Mouse (Mus musculus): ENCODE measurements at regions not wholly inside any gene's neighbourhood (a gene's known extent, or its start where the extent isn't known, plus 50 kb on each side); places are given as distances from the start of the nearest gene placed in this dataset.

GRCm38 (mm10) chr1:19528871-19529270 is 320.2 kb downstream of the Tfap2b start:
- no peak for ATAC-seq (ENCODE audit: low FRiP score, low read depth)
- H3K36me3 ChIP-seq = no peaks in the 10 kb centered on the region
- H3K9ac ChIP-seq = no peak overlapping the region
- H3K4me1 ChIP-seq = no peaks in the 10 kb centered on the region
- no peak overlapping the region for H3K27ac ChIP-seq
- no peak overlapping the region for H3K4me3 ChIP-seq
- WGBS = 90% methylated on average over 1 of the region's 1 CpGs
- no peaks in the 10 kb centered on the region for H3K9me3 ChIP-seq
- no peak overlapping the region for H3K4me2 ChIP-seq (replicated peaks)
- no peaks in the 10 kb centered on the region for H3K27me3 ChIP-seq (replicated peaks)

GRCm38 (mm10) chr1:19531406-19531805 is 322.7 kb downstream of the Tfap2b start:
- Histone ChIP-seq H3K4me3 (no peak overlapping the region), H3K9ac (no peak overlapping the region), H3K27me3 (replicated peaks) (no peaks in the 10 kb centered on the region), H3K9me3 (no peaks in the 10 kb centered on the region), H3K36me3 (no peaks in the 10 kb centered on the region), H3K4me2 (replicated peaks) (no peak overlapping the region), H3K27ac (no peak overlapping the region), H3K4me1 (no peaks in the 10 kb centered on the region)
- ATAC-seq (ENCODE audit: low FRiP score, low read depth) = no peak
- 71% methylated on average over 1 of the region's 1 CpGs for WGBS

- no peak overlapping the region for H3K4me3 ChIP-seq
- no peaks in the 10 kb centered on the region for H3K36me3 ChIP-seq
- H3K9ac ChIP-seq = no peak overlapping the region
- H3K9me3 ChIP-seq = no peaks in the 10 kb centered on the region
- H3K4me1 ChIP-seq = no peaks in the 10 kb centered on the region
- H3K4me2 ChIP-seq (replicated peaks) = no peak overlapping the region
- H3K27me3 ChIP-seq (replicated peaks) = no peaks in the 10 kb centered on the region
- 45% methylated on average over 2 of the region's 2 CpGs for WGBS
- H3K27ac ChIP-seq = no peak overlapping the region
- ATAC-seq (ENCODE audit: low FRiP score, low read depth) = no peak
Observed at GRCm38 (mm10) chr1:19534990-19535389, 326.3 kb downstream of the Tfap2b start.

- no peak overlapping the region for H3K9ac ChIP-seq
- H3K27ac ChIP-seq = no peak overlapping the region
- H3K4me2 ChIP-seq (replicated peaks) = no peak overlapping the region
- H3K27me3 ChIP-seq (replicated peaks) = no peaks in the 10 kb centered on the region
- no peaks in the 10 kb centered on the region for H3K9me3 ChIP-seq
- no peaks in the 10 kb centered on the region for H3K36me3 ChIP-seq
- no peak for ATAC-seq (ENCODE audit: low FRiP score, low read depth)
- H3K4me3 ChIP-seq = no peak overlapping the region
- WGBS = 77% methylated on average over 1 of the region's 1 CpGs
- no peaks in the 10 kb centered on the region for H3K4me1 ChIP-seq
Observed at GRCm38 (mm10) chr1:19543011-19543410, 334.3 kb downstream of the Tfap2b start.

- H3K4me1 ChIP-seq = no peaks in the 10 kb centered on the region
- H3K9ac ChIP-seq = no peak overlapping the region
- WGBS = 72% methylated on average over 3 of the region's 3 CpGs
- H3K27me3 ChIP-seq (replicated peaks) = no peaks in the 10 kb centered on the region; the same call in 1 of the 2 replicates
- H3K4me3 ChIP-seq = no peak overlapping the region
- no peak overlapping the region for H3K4me2 ChIP-seq (replicated peaks)
- H3K36me3 ChIP-seq = no peaks in the 10 kb centered on the region
- ATAC-seq (ENCODE audit: low FRiP score, low read depth) = no peak
- H3K27ac ChIP-seq = no peak overlapping the region
- H3K9me3 ChIP-seq = no peaks in the 10 kb centered on the region
Observed at GRCm38 (mm10) chr1:19565755-19566154, 357.0 kb downstream of the Tfap2b start.

GRCm38 (mm10) chr1:19583071-19584034 is 374.6 kb downstream of the Tfap2b start:
- no peaks in the 10 kb centered on the region for H3K27me3 ChIP-seq (replicated peaks)
- no peak overlapping the region for H3K4me2 ChIP-seq (replicated peaks)
- H3K4me1 ChIP-seq = no peaks in the 10 kb centered on the region
- H3K9me3 ChIP-seq = no peaks in the 10 kb centered on the region
- 74% methylated on average over 12 of the region's 12 CpGs for WGBS
- no peak overlapping the region for H3K4me3 ChIP-seq
- no peak overlapping the region for H3K27ac ChIP-seq
- H3K36me3 ChIP-seq = no peaks in the 10 kb centered on the region
- H3K9ac ChIP-seq = no peak overlapping the region
- ATAC-seq (ENCODE audit: low FRiP score, low read depth) = no peak

- H3K9ac ChIP-seq = no peak overlapping the region
Observed at GRCm38 (mm10) chr1:19605506-19605905, 396.8 kb downstream of the Tfap2b start.

GRCm38 (mm10) chr1:19615688-19616087 is 407.0 kb downstream of the Tfap2b start:
- ATAC-seq (ENCODE audit: low FRiP score, low read depth) = no peak
- Histone ChIP-seq H3K9ac (no peak overlapping the region), H3K36me3 (no peaks in the 10 kb centered on the region), H3K27me3 (replicated peaks) (no peaks in the 10 kb centered on the region), H3K9me3 (no peaks in the 10 kb centered on the region), H3K4me1 (no peaks in the 10 kb centered on the region), H3K4me2 (replicated peaks) (no peak overlapping the region), H3K27ac (no peak overlapping the region), H3K4me3 (no peak overlapping the region)
- 70% methylated on average over 4 of the region's 4 CpGs for WGBS

More at GRCm38 (mm10) chr1:19605506-19605905, 396.8 kb downstream of the Tfap2b start:
- Histone ChIP-seq H3K9me3 (no peaks in the 10 kb centered on the region), H3K36me3 (no peaks in the 10 kb centered on the region), H3K27ac (no peak overlapping the region), H3K4me3 (no peak overlapping the region), H3K27me3 (replicated peaks) (no peaks in the 10 kb centered on the region), H3K4me2 (replicated peaks) (no peak overlapping the region), H3K4me1 (no peaks in the 10 kb centered on the region)
- 84% methylated on average over 7 of the region's 7 CpGs for WGBS
- ATAC-seq (ENCODE audit: low FRiP score, low read depth) = no peak

- no peak overlapping the region for H3K27ac ChIP-seq
- no peaks in the 10 kb centered on the region for H3K4me1 ChIP-seq
Observed at GRCm38 (mm10) chr1:19639136-19639535, 430.4 kb downstream of the Tfap2b start.

GRCm38 (mm10) chr1:19647713-19648589 is 439.2 kb downstream of the Tfap2b start:
- H3K9ac ChIP-seq = no peak overlapping the region
- ATAC-seq (ENCODE audit: low FRiP score, low read depth) = no peak
- H3K27me3 ChIP-seq (replicated peaks) = no peaks in the 10 kb centered on the region
- H3K4me1 ChIP-seq = no peaks in the 10 kb centered on the region
- no peak overlapping the region for H3K4me3 ChIP-seq
- H3K9me3 ChIP-seq = no peaks in the 10 kb centered on the region
- 84% methylated on average over 2 of the region's 2 CpGs for WGBS
- no peaks in the 10 kb centered on the region for H3K36me3 ChIP-seq
- H3K27ac ChIP-seq = no peak overlapping the region
- no peak overlapping the region for H3K4me2 ChIP-seq (replicated peaks)

More at GRCm38 (mm10) chr1:19639136-19639535, 430.4 kb downstream of the Tfap2b start:
- Histone ChIP-seq H3K9me3 (no peaks in the 10 kb centered on the region), H3K4me3 (no peak overlapping the region), H3K9ac (no peak overlapping the region), H3K4me2 (replicated peaks) (no peak overlapping the region), H3K36me3 (no peaks in the 10 kb centered on the region), H3K27me3 (replicated peaks) (no peaks in the 10 kb centered on the region)
- no peak for ATAC-seq (ENCODE audit: low FRiP score, low read depth)
- 70% methylated on average over 8 of the region's 8 CpGs for WGBS

- H3K36me3 ChIP-seq = no peaks in the 10 kb centered on the region
Observed at GRCm38 (mm10) chr1:19662142-19662541, 453.4 kb downstream of the Tfap2b start.

GRCm38 (mm10) chr1:19662779-19663178 is 454.1 kb downstream of the Tfap2b start:
- WGBS = 92% methylated on average over 2 of the region's 2 CpGs
- no peak for ATAC-seq (ENCODE audit: low FRiP score, low read depth)

More at GRCm38 (mm10) chr1:19662142-19662541, 453.4 kb downstream of the Tfap2b start:
- no peaks in the 10 kb centered on the region for H3K9me3 ChIP-seq
- ATAC-seq (ENCODE audit: low FRiP score, low read depth) = no peak
- H3K4me3 ChIP-seq = no peak overlapping the region
- H3K27me3 ChIP-seq (replicated peaks) = no peaks in the 10 kb centered on the region
- H3K9ac ChIP-seq = no peak overlapping the region
- H3K4me1 ChIP-seq = no peaks in the 10 kb centered on the region
- no peak overlapping the region for H3K27ac ChIP-seq
- 86% methylated on average over 5 of the region's 5 CpGs for WGBS
- H3K4me2 ChIP-seq (replicated peaks) = no peak overlapping the region

More at GRCm38 (mm10) chr1:19662779-19663178, 454.1 kb downstream of the Tfap2b start:
- no peaks in the 10 kb centered on the region for H3K9me3 ChIP-seq
- no peak overlapping the region for H3K27ac ChIP-seq
- H3K9ac ChIP-seq = no peak overlapping the region
- no peak overlapping the region for H3K4me2 ChIP-seq (replicated peaks)
- no peaks in the 10 kb centered on the region for H3K4me1 ChIP-seq
- H3K4me3 ChIP-seq = no peak overlapping the region
- no peaks in the 10 kb centered on the region for H3K36me3 ChIP-seq
- H3K27me3 ChIP-seq (replicated peaks) = no peaks in the 10 kb centered on the region

Data from neural tube, embryonic 12.5 days (tissue).